Mouse (Mus musculus): ENCODE results near the gene Orc3.
"Not testable (repeated sequence)": the region's sequence is repeated elsewhere in the genome, so short reads cannot be mapped to it uniquely, and the experiment has no call there.

Gene Orc3

GRCm38 (mm10) chr4:34581990-34582389, 32.8 kb downstream of the Orc3 start:
- no peak for DNase-seq (ENCODE audit: low spot score)

GRCm38 (mm10) chr4:34581489-34581888, 33.3 kb downstream of the Orc3 start:
- not testable (repeated sequence) for DNase-seq (ENCODE audit: low spot score)

- DNase-seq (ENCODE audit: low spot score): no peak
These were observed 35.5 kb downstream of the Orc3 start for GRCm38 (mm10) chr4:34579215-34579614.

GRCm38 (mm10) chr4:34577028-34577427, 37.7 kb downstream of the Orc3 start:
- DNase-seq (ENCODE audit: low spot score): no peak

- DNase-seq (ENCODE audit: low spot score): no peak
These were observed 41.9 kb downstream of the Orc3 start for GRCm38 (mm10) chr4:34572876-34573275.

GRCm38 (mm10) chr4:34566226-34566625, 48.5 kb downstream of the Orc3 start:
- no peak for DNase-seq (ENCODE audit: low spot score)

GRCm38 (mm10) chr4:34560971-34561370, 53.8 kb downstream of the Orc3 start:
- no peak for DNase-seq (ENCODE audit: low spot score)

GRCm38 (mm10) chr4:34556183-34556582, 58.6 kb downstream of the Orc3 start:
- no peak for DNase-seq (ENCODE audit: low spot score)

GRCm38 (mm10) chr4:34555604-34556003, 59.1 kb downstream of the Orc3 start:
- no peak for DNase-seq (ENCODE audit: low spot score)

- no peak for DNase-seq (ENCODE audit: low spot score)
These were observed 60.1 kb downstream of the Orc3 start for GRCm38 (mm10) chr4:34554596-34554995.

- no peak for DNase-seq (ENCODE audit: low spot score)
These were observed 62.8 kb downstream of the Orc3 start for GRCm38 (mm10) chr4:34551966-34552365.

GRCm38 (mm10) chr4:34551098-34551809, 63.5 kb downstream of the Orc3 start:
- DNase-seq (ENCODE audit: low spot score): peak; percentile 15

GRCm38 (mm10) chr4:34550748-34551097, 64.0 kb downstream of the Orc3 start, which contains the start of gene Akirin2:
Gene Akirin2 (plus strand): TSS chr4:34550937.
- no peak for DNase-seq (ENCODE audit: low spot score)

- peak; percentile 83 for DNase-seq (ENCODE audit: low spot score)
These were observed 64.6 kb downstream of the Orc3 start for GRCm38 (mm10) chr4:34549981-34550747.

- no peak for DNase-seq (ENCODE audit: low spot score)
These were observed 84.8 kb downstream of the Orc3 start for GRCm38 (mm10) chr4:34529941-34530340.

GRCm38 (mm10) chr4:34529379-34529778, 85.4 kb downstream of the Orc3 start:
- no peak for DNase-seq (ENCODE audit: low spot score)

GRCm38 (mm10) chr4:34528430-34529100, 86.2 kb downstream of the Orc3 start:
- DNase-seq (ENCODE audit: low spot score): no peak

- no peak for DNase-seq (ENCODE audit: low spot score)
These were observed 88.0 kb downstream of the Orc3 start for GRCm38 (mm10) chr4:34526771-34527170.

GRCm38 (mm10) chr4:34523586-34523985, 91.2 kb downstream of the Orc3 start:
- DNase-seq (ENCODE audit: low spot score): no peak

GRCm38 (mm10) chr4:34522846-34523245, 91.9 kb downstream of the Orc3 start:
- DNase-seq (ENCODE audit: low spot score): no peak

Measured in urinary bladder, postnatal 10 days (tissue).